Mouse (Mus musculus) CH12.LX (cell line): ENCODE measurements at regions not wholly inside any gene's neighbourhood (a gene's known extent, or its start where the extent isn't known, plus 50 kb on each side); places are given as distances from the start of the nearest gene placed in this dataset.

Experiments used
- CTCF ChIP-seq, 2 experiments: IDR thresholded peaks in 1 of 2; conservative IDR thresholded peaks in 1 of 2; 2 replicates each; pipeline ENCODE4 v1.5.1; 2011 to 2012; ENCODE audit warnings: low read depth in 2 of 2, low read length in 2 of 2, improper control_type of control experiment in 1 of 2, inconsistent platforms in 1 of 2, mild to moderate bottlenecking in 1 of 2, moderate library complexity in 1 of 2
- EP300 ChIP-seq: IDR thresholded peaks from 2 replicates; pipeline ENCODE4 v1.6.1; 2011; ENCODE audit warnings: low read length, improper control_type of control experiment
- GABPA ChIP-seq: IDR thresholded peaks from 2 replicates; pipeline ENCODE4 v1.6.1; 2012; ENCODE audit warnings: low read depth, low read length, improper control_type of control experiment, inconsistent platforms; ENCODE audit not compliant: insufficient replicate concordance
- MAX ChIP-seq: IDR thresholded peaks from 2 replicates; pipeline ENCODE4 v1.6.1; 2011; ENCODE audit warnings: low read length, improper control_type of control experiment
- MEF2A ChIP-seq: IDR thresholded peaks from 2 replicates; pipeline ENCODE4 v1.6.1; 2014; ENCODE audit warnings: low read depth, mild to moderate bottlenecking, inconsistent platforms, low read length, improper control_type of control experiment, borderline replicate concordance
- NRF1 ChIP-seq: IDR thresholded peaks from 2 replicates; pipeline ENCODE4 v1.6.1; 2014; ENCODE audit warnings: low read depth, mild to moderate bottlenecking, inconsistent platforms, low read length, improper control_type of control experiment, moderate library complexity
- ZNF384 ChIP-seq: IDR thresholded peaks from 2 replicates; pipeline ENCODE4 v1.6.1; 2012; ENCODE audit warnings: low read depth, low read length, improper control_type of control experiment, inconsistent platforms

DNA sequence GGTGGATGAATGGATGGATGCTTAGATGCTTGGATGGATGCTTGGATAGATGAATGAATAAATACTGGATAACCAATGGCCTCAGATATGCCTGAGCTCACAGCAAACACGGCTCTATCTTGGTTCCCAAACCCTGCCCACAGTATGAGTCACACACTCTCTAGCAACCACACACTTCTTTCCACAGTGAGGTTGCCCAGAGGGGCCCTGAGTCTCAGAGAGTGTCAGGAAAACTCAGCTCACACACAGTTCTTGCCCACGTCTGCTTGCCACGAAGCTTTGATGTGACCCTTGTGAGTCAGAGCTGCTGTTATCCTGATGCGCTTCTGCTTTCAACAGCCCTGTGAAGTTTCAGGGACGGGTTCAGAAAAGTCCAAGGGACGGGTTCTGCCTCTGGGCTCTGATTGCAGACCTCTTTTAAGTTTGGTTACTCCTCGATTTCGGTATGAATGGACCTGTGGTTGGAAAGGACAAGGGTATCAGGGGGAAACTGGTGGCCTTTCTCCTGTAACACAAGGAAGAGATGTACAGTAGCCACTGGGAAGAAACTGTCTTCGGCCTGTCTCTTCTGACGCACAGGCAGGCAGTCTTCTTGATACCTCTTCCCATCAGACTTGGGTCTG is 250.2 kb downstream of the Rplp1 start:
- TF ChIP-seq MEF2A (peak; percentile 84), GABPA (no peak), MAX (peak; percentile 80), ZNF384 (peak; percentile 23; the same call in 1 of the 2 replicates), CTCF (conservative IDR thresholded peaks at IDR 0.05 in 1 of 2, IDR thresholded peaks at IDR 0.05 in 1 of 2; ENCODE audit: low read depth in 2 of 2, low read length in 2 of 2) (no peak), EP300 (peak; percentile 95), NRF1 (no peak)
